ENCODE assay signal across 8 mouse cellular contexts in the genomic region with DNA sequence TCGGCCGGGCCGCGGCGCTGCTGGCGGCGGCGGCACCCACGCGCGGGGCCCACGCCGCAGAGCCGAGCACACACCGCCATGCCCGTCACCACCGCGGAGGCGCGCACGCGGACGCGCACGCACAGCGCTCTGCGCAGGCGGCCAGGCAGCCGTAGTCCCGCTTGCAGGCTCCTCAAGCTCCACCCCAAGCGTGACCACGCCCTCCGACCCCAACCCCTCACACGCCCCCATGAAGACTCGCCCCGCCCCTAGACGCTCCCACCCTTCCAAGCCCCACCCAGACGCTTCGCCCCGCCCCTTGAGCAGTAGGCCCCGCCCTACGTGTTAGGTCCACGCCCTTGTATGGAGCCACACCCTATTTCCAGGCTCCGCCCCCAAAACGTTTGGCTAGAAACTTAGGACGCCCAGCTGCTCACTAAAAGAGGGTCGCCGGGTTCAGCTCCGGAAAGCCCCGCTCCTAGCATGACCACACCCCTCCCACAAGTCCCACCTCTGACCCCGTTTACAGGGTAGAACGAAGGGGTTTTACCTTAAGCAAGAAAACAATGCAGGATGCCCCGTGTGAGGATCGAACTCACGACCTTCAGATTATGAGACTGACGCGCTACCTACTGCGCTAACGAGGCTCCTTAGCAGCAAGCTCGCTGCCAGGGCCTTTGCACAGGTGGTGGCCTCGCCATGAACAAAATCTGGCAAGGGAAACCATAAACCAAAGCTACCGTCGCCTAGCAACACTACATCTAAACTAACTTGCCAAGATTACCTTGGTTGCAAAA. TPM values are rescaled to one million over a fixed set of nuclear protein-coding genes. Genes with fewer than 3 reads are reported as not detected.
A peak's percentile ranks its signal among the peaks of the same experiment; 100 is the strongest.
DNase-seq lines count a peak whose midpoint lies in the region; ATAC-seq lines count a peak whose summit lies in the region.

Gene Fbxo31 (minus strand): TSS at position 131 of the 776 bp plus-strand sequence.

- peak within 1 kb of the TSS; percentile 87 for H3K4me3 ChIP-seq in forebrain, embryonic 14.5 days (ENCODE audit: low read depth, low read length)
- H3K4me3 ChIP-seq in neural tube, embryonic 15.5 days (replicated peaks): peak within 1 kb of the TSS; percentile 92

- H3K9ac ChIP-seq in forebrain, embryonic 14.5 days (ENCODE audit: low read length): peak within 1 kb of the TSS; percentile 87
- H3K9ac ChIP-seq in neural tube, embryonic 15.5 days (replicated peaks): peak within 1 kb of the TSS; percentile 89

- peak; percentile 100 for DNase-seq in ES-CJ7 (ENCODE audit: low read depth, low spot score)
- DNase-seq in cerebellum, adult 11 months: peak; percentile 92
- DNase-seq in forebrain, embryonic 14.5 days (ENCODE audit: low spot score): peak; percentile 94
- peak; percentile 94 to 96 for DNase-seq in heart, postnatal 14 days
- peak; percentile 93 for DNase-seq in layer of hippocampus, adult 11-12 months (ENCODE audit: low spot score)
- peak; percentile 91 to 93 for DNase-seq in lung, adult 18-20 months
- DNase-seq in testis, postnatal 14 days (ENCODE audit: low spot score): peak; percentile 94

- peak; percentile 94 for ATAC-seq in forebrain, embryonic 14.5 days
- ATAC-seq in neural tube, embryonic 15.5 days (ENCODE audit: low FRiP score): peak; percentile 94

- peaks cover 12% of the 10 kb centered on the region for H3K4me1 ChIP-seq in forebrain, embryonic 14.5 days (ENCODE audit: control insufficient read depth, insufficient read depth, low read length)
- peaks cover 45% of the 10 kb centered on the region for H3K4me1 ChIP-seq in neural tube, embryonic 15.5 days

- H3K27me3 ChIP-seq in forebrain, embryonic 14.5 days (replicated peaks; ENCODE audit: control insufficient read depth, insufficient read depth, low read length): no peaks in the 10 kb centered on the region
- H3K27me3 ChIP-seq in neural tube, embryonic 15.5 days (replicated peaks): peaks cover 6% of the 10 kb centered on the region; the same call in 1 of the 2 replicates

- H3K27ac ChIP-seq in forebrain, embryonic 14.5 days (ENCODE audit: low read depth, low read length): peak within 1 kb of the TSS; percentile 55; the same call in 1 of the 2 replicates
- H3K27ac ChIP-seq in neural tube, embryonic 15.5 days (replicated peaks): peak within 1 kb of the TSS; percentile 73

- WGBS in forebrain, embryonic 14.5 days: under 1% methylated on average over 41 of the region's 63 CpGs
- 1% methylated on average over 47 of the region's 63 CpGs for WGBS in neural tube, embryonic 15.5 days

- intact Hi-C loops in heart, postnatal 14 days (cut with DNase I): loop anchor here (5.0 kb wide), 1 partner anchor 912 kb away; the partner anchor contains the start of genes Cox4i1, Emc8 and Gm27021

- H3K4me2 ChIP-seq in forebrain, embryonic 14.5 days (ENCODE audit: low read length): peak within 1 kb of the TSS; percentile 80
- H3K4me2 ChIP-seq in neural tube, embryonic 15.5 days: peak within 1 kb of the TSS; percentile 83

- H3K36me3 ChIP-seq in forebrain, embryonic 14.5 days (ENCODE audit: control insufficient read depth, insufficient read depth, low read length): no peaks in the 10 kb centered on the region
- H3K36me3 ChIP-seq in neural tube, embryonic 15.5 days: no peaks in the 10 kb centered on the region

- H3K9me3 ChIP-seq in forebrain, embryonic 14.5 days (replicated peaks; ENCODE audit: control insufficient read depth, low read length): no peaks in the 10 kb centered on the region
- H3K9me3 ChIP-seq in neural tube, embryonic 15.5 days (replicated peaks): no peaks in the 10 kb centered on the region

RNA-seq across cellular contexts. Expression of gene Fbxo31, which starts in this region (rescaled TPM):
- polyA plus RNA-seq in forebrain, embryonic 14.5 days (2014; fragmentation: Nextera tagmentation; extraction: Ambion mirVana): 17.5 and 26.3 TPM in 2 replicates
- total RNA-seq in heart, postnatal 14 days (2021): 10 to 100 TPM; 74.4 to 93.8 TPM
- 38.3 and 44.2 TPM in 2 replicates for polyA plus RNA-seq in neural tube, embryonic 15.5 days (2015; fragmentation: Nextera tagmentation; extraction: Ambion mirVana)

Comparison
In these comparisons a context has a peak if more than half of its experiments do, and no peak if none do; other contexts are left out.
1. Peak in every context shown above with its lines: DNase-seq, ATAC-seq, H3K4me3 ChIP-seq and H3K27ac ChIP-seq.